Mouse (Mus musculus): ENCODE results near the gene Rnf208. TPM values are rescaled to one million over a fixed set of nuclear protein-coding genes. Genes with fewer than 3 reads are reported as not detected.

Gene Rnf208
- total and polyA plus RNA-seq, 2 experiments from 2014 or later: 157 to 240 TPM

GRCm38 (mm10) chr2:25226864-25227263, 15.2 kb upstream of the Rnf208 start:
- Histone ChIP-seq H3K4me2 (ENCODE audit: low read depth, low read length, poor library complexity, severe bottlenecking) (no peak overlapping the region), H3K27ac (ENCODE audit: low read depth, low read length) (no peak overlapping the region), H3K36me3 (ENCODE audit: insufficient read depth, low read length) (peaks cover 1% of the 10 kb centered on the region; the same call in 1 of the 2 replicates), H3K27me3 (ENCODE audit: insufficient read depth, low read length) (no peaks in the 10 kb centered on the region), H3K4me1 (ENCODE audit: insufficient read depth, low read length) (peaks cover 6% of the 10 kb centered on the region; the same call in 1 of the 2 replicates), H3K4me3 (ENCODE audit: low read depth, low read length) (no peak overlapping the region), H3K9ac (replicated peaks; ENCODE audit: low read length, poor library complexity, severe bottlenecking) (no peak overlapping the region), H3K9me3 (ENCODE audit: low read length) (no peaks in the 10 kb centered on the region)
- WGBS: 79% methylated on average over 5 of the region's 5 CpGs
- ATAC-seq (ENCODE audit: low FRiP score) (no peak), DNase-seq (ENCODE audit: low spot score) (no peak)
- TF ChIP-seq CTCF (IDR thresholded peaks at IDR 0.05): no peak

- 94% methylated on average over 4 of the region's 4 CpGs for whole genome bisulfite sequencing
Measured at GRCm38 (mm10) chr2:25227406-25227805, 14.6 kb upstream of the Rnf208 start.

DNA sequence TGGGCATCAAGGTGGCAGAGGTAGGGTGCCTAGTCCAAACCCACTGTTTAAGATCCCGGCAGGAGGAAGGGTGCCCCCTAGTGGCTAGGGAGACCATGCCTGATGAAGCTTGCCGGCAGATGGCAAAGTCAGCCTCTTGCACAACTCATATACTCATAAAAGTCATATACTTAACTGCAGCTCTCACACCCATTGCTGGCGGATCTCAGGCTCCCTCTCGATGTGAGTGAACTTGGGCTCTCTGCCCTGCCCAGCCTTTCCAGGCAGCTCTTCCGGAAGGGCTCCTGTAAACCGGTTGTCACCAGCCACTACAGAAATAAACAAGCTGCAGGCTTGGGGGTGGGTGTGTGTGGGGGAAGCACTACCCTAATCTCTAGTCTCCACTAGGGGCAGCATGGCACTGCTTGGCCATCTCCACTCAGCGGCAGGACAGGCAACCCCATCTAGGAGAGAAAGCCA, 13.6 kb upstream of the Rnf208 start:
- WGBS: 2% methylated on average over 7 of the region's 7 CpGs
- DNase-seq (ENCODE audit: low spot score) (peak; percentile 91), ATAC-seq (ENCODE audit: low FRiP score) (peak; percentile 39)
- Histone ChIP-seq H3K27me3 (ENCODE audit: insufficient read depth, low read length) (no peaks in the 10 kb centered on the region), H3K9ac (replicated peaks; ENCODE audit: low read length, poor library complexity, severe bottlenecking) (no peak overlapping the region), H3K4me2 (ENCODE audit: low read depth, low read length, poor library complexity, severe bottlenecking) (peak overlapping the region; percentile 4), H3K27ac (ENCODE audit: low read depth, low read length) (peak overlapping the region; percentile 77), H3K4me3 (ENCODE audit: low read depth, low read length) (no peak overlapping the region), H3K36me3 (ENCODE audit: insufficient read depth, low read length) (no peaks in the 10 kb centered on the region), H3K9me3 (ENCODE audit: low read length) (no peaks in the 10 kb centered on the region), H3K4me1 (ENCODE audit: insufficient read depth, low read length) (peaks cover 3% of the 10 kb centered on the region; the same call in 1 of the 2 replicates)
- TF ChIP-seq CTCF (IDR thresholded peaks at IDR 0.05): peak; percentile 79

More at GRCm38 (mm10) chr2:25227406-25227805, 14.6 kb upstream of the Rnf208 start:
- no peak overlapping the region for H3K4me3 ChIP-seq (ENCODE audit: low read depth, low read length)
- no peak overlapping the region for H3K4me2 ChIP-seq (ENCODE audit: low read depth, low read length, poor library complexity, severe bottlenecking)
- no peaks in the 10 kb centered on the region for H3K27me3 ChIP-seq (ENCODE audit: insufficient read depth, low read length)
- peaks cover 6% of the 10 kb centered on the region; the same call in 1 of the 2 replicates for H3K4me1 ChIP-seq (ENCODE audit: insufficient read depth, low read length)
- H3K36me3 ChIP-seq (ENCODE audit: insufficient read depth, low read length): no peaks in the 10 kb centered on the region
- H3K9ac ChIP-seq (replicated peaks; ENCODE audit: low read length, poor library complexity, severe bottlenecking): no peak overlapping the region
- ATAC-seq (ENCODE audit: low FRiP score) (no peak), DNase-seq (ENCODE audit: low spot score) (no peak)
- no peaks in the 10 kb centered on the region for H3K9me3 ChIP-seq (ENCODE audit: low read length)
- no peak for TF ChIP-seq CTCF (IDR thresholded peaks at IDR 0.05)
- H3K27ac ChIP-seq (ENCODE audit: low read depth, low read length): no peak overlapping the region

GRCm38 (mm10) chr2:25228995-25229530, 13.0 kb upstream of the Rnf208 start:
- DNase-seq (ENCODE audit: low spot score) (no peak), ATAC-seq (ENCODE audit: low FRiP score) (no peak)
- Histone ChIP-seq H3K4me3 (ENCODE audit: low read depth, low read length) (no peak overlapping the region), H3K36me3 (ENCODE audit: insufficient read depth, low read length) (no peaks in the 10 kb centered on the region), H3K9ac (replicated peaks; ENCODE audit: low read length, poor library complexity, severe bottlenecking) (no peak overlapping the region), H3K4me2 (ENCODE audit: low read depth, low read length, poor library complexity, severe bottlenecking) (peak overlapping the region; percentile 4), H3K9me3 (ENCODE audit: low read length) (no peaks in the 10 kb centered on the region), H3K4me1 (ENCODE audit: insufficient read depth, low read length) (no peaks in the 10 kb centered on the region; the same call in 1 of the 2 replicates), H3K27ac (ENCODE audit: low read depth, low read length) (peak overlapping the region; percentile 8; the same call in 1 of the 2 replicates), H3K27me3 (ENCODE audit: insufficient read depth, low read length) (no peaks in the 10 kb centered on the region)
- no peak for TF ChIP-seq CTCF (IDR thresholded peaks at IDR 0.05)
- WGBS: 69% methylated on average over 6 of the region's 6 CpGs

DNA sequence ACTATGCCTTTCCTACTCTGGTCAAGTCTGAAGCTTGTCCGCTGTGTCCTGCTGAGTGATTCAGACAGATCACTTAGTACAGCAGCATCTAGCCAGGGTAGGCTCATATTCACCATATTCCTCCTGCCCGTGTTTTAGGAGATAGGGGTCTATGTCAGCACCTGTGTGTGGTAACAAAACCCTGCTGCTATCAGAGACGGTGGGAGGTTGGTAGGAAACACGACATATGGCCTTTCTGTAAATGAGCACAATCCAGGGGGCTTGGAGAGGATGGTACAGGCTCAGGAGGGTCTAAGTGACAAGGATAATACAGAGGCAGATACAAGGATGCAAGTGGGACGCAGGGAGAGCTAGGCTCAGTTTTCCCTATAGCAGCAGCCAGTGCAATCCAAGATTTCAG, 12.5 kb upstream of the Rnf208 start:
- DNase-seq (ENCODE audit: low spot score) (no peak), ATAC-seq (ENCODE audit: low FRiP score) (no peak)
- TF ChIP-seq CTCF (IDR thresholded peaks at IDR 0.05): no peak
- Histone ChIP-seq H3K36me3 (ENCODE audit: insufficient read depth, low read length) (no peaks in the 10 kb centered on the region), H3K4me3 (ENCODE audit: low read depth, low read length) (no peak overlapping the region), H3K9ac (replicated peaks; ENCODE audit: low read length, poor library complexity, severe bottlenecking) (no peak overlapping the region), H3K27me3 (ENCODE audit: insufficient read depth, low read length) (no peaks in the 10 kb centered on the region), H3K4me2 (ENCODE audit: low read depth, low read length, poor library complexity, severe bottlenecking) (no peak overlapping the region), H3K4me1 (ENCODE audit: insufficient read depth, low read length) (no peaks in the 10 kb centered on the region; the same call in 1 of the 2 replicates), H3K9me3 (ENCODE audit: low read length) (no peaks in the 10 kb centered on the region), H3K27ac (ENCODE audit: low read depth, low read length) (no peak overlapping the region)
- WGBS: 79% methylated on average over 5 of the region's 5 CpGs

GRCm38 (mm10) chr2:25230581-25230980, 11.5 kb upstream of the Rnf208 start:
- H3K27me3 ChIP-seq (ENCODE audit: insufficient read depth, low read length): no peaks in the 10 kb centered on the region
- no peak for TF ChIP-seq CTCF (IDR thresholded peaks at IDR 0.05)
- ATAC-seq (ENCODE audit: low FRiP score) (no peak), DNase-seq (ENCODE audit: low spot score) (no peak)
- H3K4me3 ChIP-seq (ENCODE audit: low read depth, low read length): no peak overlapping the region
- no peak overlapping the region for H3K4me2 ChIP-seq (ENCODE audit: low read depth, low read length, poor library complexity, severe bottlenecking)
- H3K36me3 ChIP-seq (ENCODE audit: insufficient read depth, low read length): no peaks in the 10 kb centered on the region
- H3K4me1 ChIP-seq (ENCODE audit: insufficient read depth, low read length): no peaks in the 10 kb centered on the region; the same call in 1 of the 2 replicates
- no peaks in the 10 kb centered on the region for H3K9me3 ChIP-seq (ENCODE audit: low read length)
- no peak overlapping the region for H3K9ac ChIP-seq (replicated peaks; ENCODE audit: low read length, poor library complexity, severe bottlenecking)
- no peak overlapping the region for H3K27ac ChIP-seq (ENCODE audit: low read depth, low read length)
- WGBS: 90% methylated on average over 7 of the region's 7 CpGs
